Mouse (Mus musculus) embryonic facial prominence, embryonic 11.5 days (tissue): ENCODE results near the gene Armc9. TPM values are rescaled to one million over a fixed set of nuclear protein-coding genes. Genes with fewer than 3 reads are reported as not detected.
A peak's percentile ranks its signal among the peaks of the same experiment; 100 is the strongest.

ENCODE experiments used
- ATAC-seq: fragments of 200-750 bp; cut with Nextera tagmentation; replicated peaks from 2 replicates; pipeline ENCODE4 v1.8.0; 2017; ENCODE audit warnings: low read depth; ENCODE audit not compliant: insufficient number of reproducible peaks, low FRiP score, low TSS enrichment
- DNase-seq: peaks from one replicate; pipeline ENCODE4 v3.0.0-alpha.2; 2015; ENCODE audit warnings: low spot score
- H3K27ac ChIP-seq: fragments of 300-500 bp; sonication (generic); replicated peaks from 2 replicates; pipeline ENCODE4 v1.5.1; 2014; ENCODE audit warnings: mild to moderate bottlenecking, low read depth, low read length, control low read depth
- H3K27me3 ChIP-seq: fragments of 300-500 bp; sonication (generic); 2 replicates; pipeline ENCODE4 v1.6.1; 2014; ENCODE audit warnings: mild to moderate bottlenecking, low read length, moderate library complexity, mixed read lengths; ENCODE audit not compliant: control insufficient read depth, insufficient read depth
- H3K36me3 ChIP-seq: fragments of 300-500 bp; sonication (generic); replicated peaks from 2 replicates; pipeline ENCODE4 v1.6.1; 2014; ENCODE audit warnings: low read depth, mild to moderate bottlenecking, low read length, moderate library complexity, mixed read lengths; ENCODE audit not compliant: control insufficient read depth, insufficient read depth
- H3K4me1 ChIP-seq: fragments of 300-500 bp; sonication (generic); 2 replicates; pipeline ENCODE4 v1.6.1; 2014; ENCODE audit warnings: low read length, mixed read lengths; ENCODE audit not compliant: control insufficient read depth, insufficient read depth
- H3K4me2 ChIP-seq: fragments of 300-500 bp; sonication (generic); 2 replicates; pipeline ENCODE4 v1.6.1; 2014; ENCODE audit warnings: low read depth, mild to moderate bottlenecking, control low read depth, low read length, moderate library complexity
- H3K4me3 ChIP-seq: fragments of 300-500 bp; sonication (generic); 2 replicates; pipeline ENCODE4 v1.5.1; 2014; ENCODE audit warnings: low read depth, low read length, control low read depth
- H3K9ac ChIP-seq: fragments of 300-500 bp; sonication (generic); replicated peaks from 2 replicates; pipeline ENCODE4 v1.6.1; 2014; ENCODE audit warnings: mild to moderate bottlenecking, control low read depth, low read length
- H3K9me3 ChIP-seq: fragments of 300-500 bp; sonication (generic); replicated peaks from 2 replicates; pipeline ENCODE4 v1.6.1; 2016; ENCODE audit warnings: mild to moderate bottlenecking, low read length, inconsistent platforms, mixed read lengths; ENCODE audit not compliant: control insufficient read depth
- WGBS: fragments of 180-500 bp; shearing (Covaris S2); extraction: QIAGEN DNeasy Blood & Tissue Kit; methylation state at CpG from one replicate; pipeline ENCODE4 v1.1.7; 2014; 5-methylcytosine and 5-hydroxymethylcytosine counted together
- polyA plus RNA-seq: library from polyadenylated mRNA; unstranded; fragments of >200 nt; fragmentation: Nextera tagmentation; extraction: Ambion mirVana; gene quantifications from 2 replicates; pipeline ENCODE4 v1.2.1, GENCODE M21; 2014

The Armc9 gene
- polyA plus RNA-seq, 1 experiment from 2014 or later, result 28.3 TPM

DNA sequence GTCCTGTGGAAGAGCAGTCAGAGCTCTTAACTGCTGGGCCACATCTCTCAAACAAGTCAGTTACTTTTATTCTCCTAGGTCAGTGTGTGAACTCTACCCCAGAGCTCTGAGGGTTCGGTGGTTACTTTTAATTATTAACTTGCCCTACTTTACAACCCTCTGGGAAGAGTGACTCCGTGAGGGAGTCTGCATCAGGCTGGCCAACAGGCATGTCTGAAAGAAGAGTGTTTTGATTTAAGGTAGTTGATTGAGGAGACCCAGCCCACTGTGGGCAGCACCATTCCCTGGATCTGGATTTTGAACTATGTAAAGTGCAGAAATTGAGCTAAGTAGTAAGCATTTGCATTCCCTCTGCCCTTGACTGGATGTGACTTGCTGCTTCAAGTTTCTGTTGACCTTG is 21.5 kb downstream of the Armc9 start:
- H3K27me3 ChIP-seq, result no peaks in the 10 kb centered on the region
- WGBS, result 87% methylated on average over 2 of the region's 2 CpGs
- no peaks in the 10 kb centered on the region for H3K9me3 ChIP-seq
- H3K4me2 ChIP-seq, result no peak overlapping the region
- H3K4me1 ChIP-seq, result no peaks in the 10 kb centered on the region
- no peaks in the 10 kb centered on the region; the same call in 1 of the 2 replicates for H3K36me3 ChIP-seq
- ATAC-seq (no peak), DNase-seq (no peak)
- no peak overlapping the region for H3K4me3 ChIP-seq
- no peak overlapping the region for H3K27ac ChIP-seq
- H3K9ac ChIP-seq, result no peak overlapping the region

- Histone ChIP-seq H3K9ac (no peak overlapping the region), H3K9me3 (no peaks in the 10 kb centered on the region), H3K4me3 (no peak overlapping the region), H3K27ac (no peak overlapping the region), H3K36me3 (no peaks in the 10 kb centered on the region; the same call in 1 of the 2 replicates), H3K4me2 (no peak overlapping the region), H3K4me1 (no peaks in the 10 kb centered on the region), H3K27me3 (no peaks in the 10 kb centered on the region)
- ATAC-seq, result 0 out of 2 replicates have a peak, but pooled peaks have one; percentile 44
- WGBS, result 47% methylated on average over 7 of the region's 7 CpGs
- DNase-seq, result peak; percentile 85
Observed at GRCm38 (mm10) chr1:86178462-86179253, 24.1 kb downstream of the Armc9 start.

- no peaks in the 10 kb centered on the region for H3K4me1 ChIP-seq
- no peaks in the 10 kb centered on the region for H3K27me3 ChIP-seq
- no peak overlapping the region for H3K4me2 ChIP-seq
- no peak overlapping the region for H3K27ac ChIP-seq
- H3K36me3 ChIP-seq, result no peaks in the 10 kb centered on the region
- ATAC-seq, result no peak
- DNase-seq, result no peak
- WGBS, result 84% methylated on average over 5 of the region's 5 CpGs
- H3K9ac ChIP-seq, result no peak overlapping the region
- no peak overlapping the region for H3K4me3 ChIP-seq
- no peaks in the 10 kb centered on the region for H3K9me3 ChIP-seq
Observed at GRCm38 (mm10) chr1:86182004-86182709, 27.6 kb downstream of the Armc9 start.

GRCm38 (mm10) chr1:86183577-86184263 is 29.1 kb downstream of the Armc9 start:
- no peaks in the 10 kb centered on the region for H3K27me3 ChIP-seq
- no peak for ATAC-seq
- H3K4me1 ChIP-seq, result no peaks in the 10 kb centered on the region; the same call in 1 of the 2 replicates
- no peak overlapping the region for H3K4me2 ChIP-seq
- 88% methylated on average over 4 of the region's 4 CpGs for WGBS
- DNase-seq, result no peak
- no peaks in the 10 kb centered on the region for H3K36me3 ChIP-seq
- H3K9ac ChIP-seq, result no peak overlapping the region
- no peak overlapping the region for H3K27ac ChIP-seq
- H3K9me3 ChIP-seq, result no peaks in the 10 kb centered on the region
- H3K4me3 ChIP-seq, result no peak overlapping the region

GRCm38 (mm10) chr1:86186762-86187161 is 32.2 kb downstream of the Armc9 start:
- Histone ChIP-seq H3K4me3 (no peak overlapping the region), H3K4me1 (no peaks in the 10 kb centered on the region; the same call in 1 of the 2 replicates), H3K27me3 (no peaks in the 10 kb centered on the region), H3K9me3 (no peaks in the 10 kb centered on the region), H3K4me2 (no peak overlapping the region), H3K9ac (no peak overlapping the region), H3K36me3 (no peaks in the 10 kb centered on the region), H3K27ac (no peak overlapping the region)
- DNase-seq (no peak), ATAC-seq (no peak)
- 87% methylated on average over 7 of the region's 7 CpGs for WGBS

GRCm38 (mm10) chr1:86187856-86188255 is 33.3 kb downstream of the Armc9 start:
- no peak overlapping the region for H3K9ac ChIP-seq
- ATAC-seq (no peak), DNase-seq (no peak)
- H3K36me3 ChIP-seq, result no peaks in the 10 kb centered on the region
- no peak overlapping the region for H3K4me2 ChIP-seq
- 83% methylated on average over 2 of the region's 2 CpGs for WGBS
- no peak overlapping the region for H3K27ac ChIP-seq
- no peaks in the 10 kb centered on the region for H3K27me3 ChIP-seq
- no peak overlapping the region for H3K4me3 ChIP-seq
- H3K9me3 ChIP-seq, result no peaks in the 10 kb centered on the region
- no peaks in the 10 kb centered on the region; the same call in 1 of the 2 replicates for H3K4me1 ChIP-seq

DNA sequence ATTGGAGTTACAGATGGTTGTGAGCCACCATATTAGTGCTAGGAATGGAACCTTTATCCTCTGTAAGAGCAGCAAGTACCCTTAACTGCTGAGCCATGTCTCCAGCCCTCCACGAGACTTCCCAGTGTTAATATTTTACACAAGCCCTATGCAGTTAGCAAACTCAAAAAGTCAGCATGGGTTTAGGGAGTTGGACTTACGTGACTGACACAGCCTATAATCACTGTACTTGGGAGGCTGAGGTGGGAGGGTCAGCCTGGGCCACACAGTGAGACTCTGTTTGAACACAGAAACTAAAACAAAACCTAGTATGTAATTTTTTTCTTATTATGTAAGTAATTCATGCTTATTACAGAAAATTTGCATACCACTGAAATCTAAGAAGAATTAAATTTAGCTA is 33.7 kb downstream of the Armc9 start:
- Histone ChIP-seq H3K27me3 (no peaks in the 10 kb centered on the region), H3K4me2 (no peak overlapping the region), H3K36me3 (no peaks in the 10 kb centered on the region; the same call in 1 of the 2 replicates), H3K27ac (no peak overlapping the region), H3K4me1 (no peaks in the 10 kb centered on the region; the same call in 1 of the 2 replicates), H3K4me3 (no peak overlapping the region), H3K9me3 (no peaks in the 10 kb centered on the region), H3K9ac (no peak overlapping the region)
- 85% methylated on average over 2 of the region's 2 CpGs for WGBS
- DNase-seq (no peak), ATAC-seq (no peak)
